Mouse (Mus musculus): ENCODE data around the gene Lrrtm3. TPM values are rescaled to one million over a fixed set of nuclear protein-coding genes. Genes with fewer than 3 reads are reported as not detected.

Gene Lrrtm3
- polyA plus RNA-seq, 3 experiments from 2014 or later, result 0.23 TPM; not detected in 2

- no peak for ATAC-seq
These were observed 48.9 kb downstream of the Lrrtm3 start for GRCm38 (mm10) chr10:64041218-64041617.

DNA sequence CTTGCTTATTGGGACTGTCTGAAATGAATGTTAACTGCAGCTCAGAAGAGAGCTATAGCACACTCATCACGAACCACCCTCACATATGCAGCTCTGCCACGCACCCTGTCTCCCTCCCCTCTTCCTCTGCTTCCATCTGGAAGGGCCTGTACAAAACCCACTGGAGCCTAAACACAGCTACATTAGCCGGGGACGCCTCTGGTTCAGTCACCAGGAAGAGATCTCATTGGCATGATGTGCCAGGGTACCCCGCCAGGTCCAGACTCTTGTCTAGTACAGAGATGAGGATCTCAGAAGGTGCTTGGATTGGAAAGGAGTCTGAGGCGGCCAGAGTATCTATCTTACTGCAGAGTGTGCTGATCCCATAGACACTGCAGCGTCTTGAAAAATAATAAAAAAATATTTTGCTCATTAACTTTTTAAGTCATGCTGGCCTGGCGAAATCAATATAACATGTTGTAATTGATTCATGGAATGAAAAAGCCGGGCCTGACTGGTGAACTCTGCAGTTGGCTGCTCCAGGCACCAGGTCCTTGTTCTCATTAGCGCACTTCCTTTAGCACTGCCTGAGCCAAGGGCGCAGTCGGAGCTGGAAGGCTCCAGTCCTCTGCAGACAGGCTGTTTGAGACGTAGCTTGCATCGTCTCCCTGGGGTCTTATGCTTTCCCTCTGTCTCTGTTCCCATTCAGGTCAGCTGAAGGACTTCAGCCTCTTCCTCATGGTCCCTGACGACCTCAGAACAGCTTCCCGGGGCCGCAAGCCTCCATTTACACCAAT lies 50.1 kb downstream of the Lrrtm3 start:
- no peak for ATAC-seq

- no peak for ATAC-seq
These were observed 59.2 kb downstream of the Lrrtm3 start for GRCm38 (mm10) chr10:64030901-64031300.

DNA sequence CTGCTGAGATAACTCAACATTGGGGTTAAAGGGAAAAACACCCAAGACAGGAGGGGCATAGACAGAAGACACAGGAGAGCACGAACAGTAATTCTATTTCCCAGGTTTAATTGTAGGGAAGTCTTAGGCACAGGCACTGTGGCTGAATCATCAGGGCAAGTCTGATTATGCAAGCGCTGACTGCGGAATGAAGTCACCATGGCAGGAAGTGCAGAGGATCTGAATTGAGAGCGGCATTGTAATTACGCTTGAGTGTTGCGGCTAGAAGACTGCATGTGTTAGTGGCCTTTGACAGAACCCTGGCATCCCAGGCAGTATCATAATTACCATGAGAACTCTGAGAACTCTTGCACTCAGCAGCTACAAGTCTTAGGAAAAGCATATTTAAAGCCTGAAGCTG lies 66.7 kb downstream of the Lrrtm3 start:
- no peak for ATAC-seq

DNA sequence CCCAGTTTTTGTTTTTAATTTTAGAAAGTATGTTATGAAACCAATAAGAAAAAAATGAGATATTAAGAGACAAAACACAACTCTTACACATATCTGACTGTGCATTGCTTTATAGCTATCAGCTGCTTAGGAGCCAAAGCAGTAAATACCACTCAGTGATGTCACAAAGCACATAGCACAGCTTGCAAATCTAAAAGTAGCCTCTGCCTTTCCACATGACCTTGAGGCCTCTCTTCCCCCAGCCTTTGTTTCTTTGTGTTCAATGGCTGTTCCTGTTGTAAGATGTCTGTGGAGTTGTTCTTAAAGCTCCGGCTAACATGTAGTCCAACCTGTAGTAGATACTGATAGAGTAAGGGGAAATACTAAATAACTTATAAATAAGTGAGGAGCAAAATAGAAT lies 69.7 kb downstream of the Lrrtm3 start:
- ATAC-seq, result no peak

- no peak for ATAC-seq
These were observed 88.1 kb downstream of the Lrrtm3 start for GRCm38 (mm10) chr10:64001996-64002395.

GRCm38 (mm10) chr10:64001531-64001930 lies 88.5 kb downstream of the Lrrtm3 start:
- ATAC-seq, result no peak

DNA sequence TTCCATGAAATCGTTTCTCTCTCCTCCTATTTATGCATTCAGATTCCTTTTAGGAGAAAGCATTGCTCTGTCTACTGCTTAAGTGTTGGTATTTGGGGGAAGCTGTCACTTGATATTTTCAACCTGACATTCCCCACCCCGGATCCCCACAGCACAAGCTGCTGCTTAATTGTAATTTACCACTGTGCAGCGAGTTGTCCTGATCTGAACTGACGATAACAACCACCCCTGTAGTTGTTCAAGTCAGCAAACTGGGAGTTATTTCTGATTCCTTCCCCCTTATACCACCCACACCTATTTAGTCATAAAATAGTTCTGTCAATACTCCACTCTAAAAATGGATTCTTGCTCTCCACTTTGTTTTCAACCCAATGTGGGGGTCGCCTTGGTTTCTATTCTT lies 95.8 kb downstream of the Lrrtm3 start:
- no peak for ATAC-seq

- no peak for ATAC-seq
These were observed 104.5 kb downstream of the Lrrtm3 start for GRCm38 (mm10) chr10:63985576-63985975.

GRCm38 (mm10) chr10:63979410-63979809 lies 110.7 kb downstream of the Lrrtm3 start:
- no peak for ATAC-seq

DNA sequence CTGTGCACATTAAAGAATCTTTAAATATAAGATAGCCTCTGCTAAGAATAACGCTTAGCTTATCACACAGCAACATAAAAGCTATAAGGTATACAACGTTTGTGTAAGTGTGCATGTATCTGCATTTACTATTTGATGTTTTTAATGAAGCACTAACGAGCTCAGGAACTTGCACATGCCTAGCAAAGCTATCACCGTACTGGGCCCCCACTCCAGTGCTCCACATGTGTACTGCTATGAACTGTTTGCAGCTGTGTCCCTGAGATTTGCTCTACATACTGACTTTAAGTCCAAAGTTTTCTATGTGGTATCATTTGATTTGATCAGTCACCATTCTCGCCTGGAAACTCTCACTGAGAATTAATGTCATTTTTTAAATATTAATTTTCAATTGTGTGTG lies 111.1 kb downstream of the Lrrtm3 start:
- no peak for ATAC-seq

DNA sequence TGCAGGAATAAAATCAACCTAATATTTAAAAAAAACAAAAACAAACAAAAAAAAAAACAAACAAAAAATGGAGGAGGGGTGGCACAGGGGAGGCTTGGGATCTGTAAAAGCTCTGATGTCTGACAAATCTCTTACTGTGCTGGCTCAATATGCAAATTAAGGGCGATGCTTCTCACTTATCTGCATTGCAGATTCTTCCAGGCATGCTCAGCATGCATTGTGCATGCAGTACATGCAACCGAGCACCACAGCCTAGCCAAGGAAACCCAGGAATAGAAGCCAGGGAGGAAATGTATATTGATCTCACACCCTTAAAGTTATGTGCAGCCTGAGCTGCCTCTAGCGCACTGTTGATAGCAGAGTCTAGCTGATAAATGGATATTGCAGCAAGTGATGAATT lies 111.5 kb downstream of the Lrrtm3 start:
- no peak for ATAC-seq

- no peak for ATAC-seq
These were observed 112.0 kb downstream of the Lrrtm3 start for GRCm38 (mm10) chr10:63978101-63978500.

DNA sequence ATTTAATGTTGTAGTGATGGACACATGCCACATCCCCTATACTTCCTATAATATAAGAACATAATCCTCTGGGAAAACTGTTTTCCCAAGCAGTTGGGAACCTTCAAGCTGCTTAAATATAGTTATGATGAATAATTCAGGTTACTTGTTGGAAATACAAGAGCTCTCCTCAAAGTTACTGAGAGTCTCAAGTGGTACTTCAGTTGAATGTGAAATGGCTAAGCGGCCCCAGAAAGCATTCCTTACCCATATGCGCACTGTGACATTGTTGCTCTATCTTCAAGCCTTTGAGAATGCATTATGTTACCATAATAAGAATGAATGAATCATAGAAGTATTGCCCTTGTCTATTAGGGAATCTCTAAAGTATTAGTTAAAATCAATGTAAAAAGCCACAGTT lies 117.8 kb downstream of the Lrrtm3 start:
- no peak for ATAC-seq

DNA sequence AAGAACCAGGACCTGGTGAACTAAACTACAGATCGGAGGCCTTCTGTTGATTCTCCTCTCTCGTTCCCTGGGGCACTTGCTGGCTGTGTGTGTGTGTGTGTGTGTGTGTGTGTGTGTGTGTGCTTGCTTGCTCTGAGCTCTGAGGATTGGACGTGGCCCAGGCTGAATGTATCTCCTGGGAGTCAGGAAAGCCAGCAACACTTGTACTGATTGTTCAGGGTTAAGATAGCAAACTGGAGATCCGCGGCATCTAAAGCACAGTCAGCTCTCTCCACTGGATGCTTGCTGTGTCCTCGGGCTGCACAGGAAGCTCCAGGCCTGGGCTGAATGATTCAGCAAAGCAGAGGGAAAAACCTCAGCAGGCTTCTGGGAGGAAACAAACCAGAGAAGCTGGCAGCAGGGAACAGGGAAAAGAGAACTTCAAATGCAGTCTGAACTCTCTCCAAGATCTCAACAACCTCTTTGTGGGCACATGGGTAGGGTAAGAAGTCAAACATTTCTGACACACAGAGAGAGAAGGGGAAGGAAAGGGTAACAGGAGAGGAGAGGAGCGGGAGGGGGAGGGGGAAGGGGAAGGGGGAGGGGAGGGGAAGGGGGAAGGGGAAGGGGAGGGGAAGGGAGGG lies 135.7 kb downstream of the Lrrtm3 start:
- no peak for ATAC-seq

GRCm38 (mm10) chr10:63951481-63951880 lies 138.6 kb downstream of the Lrrtm3 start:
- ATAC-seq, result no peak

DNA sequence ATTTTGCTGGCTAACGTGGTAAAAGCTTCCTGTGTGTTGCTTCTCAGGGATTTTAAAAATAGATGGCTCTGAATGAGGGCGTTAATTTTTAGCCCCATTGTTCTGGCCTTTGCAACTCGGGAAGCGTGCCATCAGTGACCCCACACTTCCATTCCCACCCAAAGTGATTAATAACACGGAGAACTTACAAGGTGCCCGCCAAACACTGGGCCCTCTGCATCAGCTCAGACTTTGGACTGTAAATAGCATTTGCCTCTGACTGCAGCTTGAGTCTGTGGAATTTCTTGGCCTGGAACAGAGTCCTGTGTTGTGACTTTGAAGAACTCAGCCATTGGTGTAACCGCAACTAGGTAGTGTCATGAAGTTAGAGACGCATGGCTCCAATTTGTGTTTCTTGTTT lies 139.2 kb downstream of the Lrrtm3 start:
- ATAC-seq, result no peak

GRCm38 (mm10) chr10:63947266-63947665 lies 142.8 kb downstream of the Lrrtm3 start:
- ATAC-seq, result no peak

GRCm38 (mm10) chr10:63945534-63945933 lies 144.5 kb downstream of the Lrrtm3 start:
- ATAC-seq, result no peak

DNA sequence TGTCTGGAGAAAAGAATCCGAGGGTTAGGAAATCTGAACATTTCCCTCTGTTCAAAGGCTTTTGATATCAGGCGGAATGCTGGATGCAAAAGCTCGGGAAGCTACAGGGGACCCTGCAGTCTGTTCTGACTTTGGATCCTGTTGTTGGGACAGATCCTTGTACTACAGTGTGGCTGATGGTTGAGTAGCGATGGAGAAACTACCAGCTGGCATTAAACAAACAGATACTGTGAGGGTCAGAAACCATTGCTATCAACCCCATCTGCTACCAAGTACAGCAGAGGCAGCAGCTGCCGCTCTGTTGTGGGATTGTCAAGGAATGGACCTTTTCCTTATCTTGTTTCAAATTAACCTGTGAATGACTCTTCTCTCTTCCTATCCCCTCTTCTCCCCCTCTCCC lies 156.1 kb downstream of the Lrrtm3 start:
- ATAC-seq, result no peak

DNA sequence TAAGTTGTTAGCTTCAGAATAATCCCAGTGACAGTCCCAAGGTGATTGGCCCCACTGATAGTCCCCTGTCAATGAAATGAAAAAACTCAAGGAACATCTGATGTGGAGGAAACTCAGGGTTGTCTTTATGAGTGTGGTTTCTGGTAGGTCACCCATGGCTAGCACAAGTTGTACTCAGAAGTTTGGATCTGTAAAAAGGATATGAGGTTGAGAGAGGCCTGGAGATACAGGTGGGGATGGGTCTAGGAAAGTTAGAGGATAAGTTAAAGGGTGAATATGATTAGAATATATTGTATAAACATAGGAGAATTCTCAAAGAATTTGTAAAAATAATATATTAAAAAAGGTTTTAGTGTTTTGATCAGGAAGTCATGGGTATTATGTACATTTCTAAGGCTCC lies 162.7 kb downstream of the Lrrtm3 start, which contains the start of gene Gm10118:
Gene Gm10118, minus strand, starts transcription at position 101 of the 400 bp plus-strand sequence.
- no peak for ATAC-seq

GRCm38 (mm10) chr10:63908878-63909277 lies 181.2 kb downstream of the Lrrtm3 start:
- ATAC-seq, result no peak

DNA sequence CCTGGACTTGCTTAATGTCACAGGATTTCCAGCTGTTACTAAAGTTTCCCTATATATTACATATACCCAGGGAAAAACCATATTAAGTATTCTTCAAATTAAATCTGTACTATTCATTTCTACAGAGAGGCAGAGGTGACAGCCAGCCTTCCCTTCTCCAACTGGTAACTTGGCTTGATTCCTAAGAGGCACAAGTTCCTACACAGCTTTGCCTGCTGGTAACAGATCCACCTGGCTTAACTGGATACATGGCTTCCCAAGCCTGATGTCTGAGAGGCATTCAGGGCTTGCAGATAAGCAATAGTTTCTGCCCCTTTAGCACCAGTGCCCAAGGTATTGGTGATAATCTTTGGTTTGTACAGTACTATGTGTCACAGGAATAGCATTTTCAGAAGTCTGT lies 190.2 kb downstream of the Lrrtm3 start:
- no peak for ATAC-seq

- ATAC-seq, result no peak
These were observed 195.5 kb downstream of the Lrrtm3 start for GRCm38 (mm10) chr10:63894612-63895011.
